Mouse (Mus musculus) gastrocnemius, postnatal 14 days (tissue): ENCODE measurements around the gene Fundc2. TPM values are rescaled to one million over a fixed set of nuclear protein-coding genes. Genes with fewer than 3 reads are reported as not detected.

ENCODE experiments used
- DNase-seq: peaks from one replicate; pipeline ENCODE4 v3.0.0; 2021; ENCODE audit warnings: mixed read lengths
- intact Hi-C: fragments of 180-260 bp; cut with DNase I; formaldehyde crosslinking; loops from one replicate; pipeline ENCODE4 v1.15.1; 2025; ENCODE audit warnings: low total_unique reads
- long read RNA-seq, 2 experiments: library from polyadenylated mRNA; stranded (forward); transcript quantifications; one replicate each; pipeline ENCODE4 v2.0.0; 2021
- total RNA-seq, 2 experiments: library from RNA; stranded (reverse); gene quantifications; 2 replicates each; pipeline ENCODE4 v1.2.3; 2021

The Fundc2 gene
- total RNA-seq: 100 to 1,000 TPM; 151 to 161 TPM
- long read RNA-seq, experiment 1, transcript Fundc2-201 (5 exons, 2,562 nt): major isoform, 76 of 88 reads
- long read RNA-seq, experiment 1, partial matches to known transcripts: 10 of 88 reads
- long read RNA-seq, experiment 1, other reads (novel, unspliced or antisense): 2 of 88 reads
- long read RNA-seq, experiment 2, transcript Fundc2-201 (5 exons, 2,562 nt): major isoform, 111 of 132 reads
- long read RNA-seq, experiment 2, partial matches to known transcripts: 19 of 132 reads
- long read RNA-seq, experiment 2, other reads (novel, unspliced or antisense): 2 of 132 reads

DNA sequence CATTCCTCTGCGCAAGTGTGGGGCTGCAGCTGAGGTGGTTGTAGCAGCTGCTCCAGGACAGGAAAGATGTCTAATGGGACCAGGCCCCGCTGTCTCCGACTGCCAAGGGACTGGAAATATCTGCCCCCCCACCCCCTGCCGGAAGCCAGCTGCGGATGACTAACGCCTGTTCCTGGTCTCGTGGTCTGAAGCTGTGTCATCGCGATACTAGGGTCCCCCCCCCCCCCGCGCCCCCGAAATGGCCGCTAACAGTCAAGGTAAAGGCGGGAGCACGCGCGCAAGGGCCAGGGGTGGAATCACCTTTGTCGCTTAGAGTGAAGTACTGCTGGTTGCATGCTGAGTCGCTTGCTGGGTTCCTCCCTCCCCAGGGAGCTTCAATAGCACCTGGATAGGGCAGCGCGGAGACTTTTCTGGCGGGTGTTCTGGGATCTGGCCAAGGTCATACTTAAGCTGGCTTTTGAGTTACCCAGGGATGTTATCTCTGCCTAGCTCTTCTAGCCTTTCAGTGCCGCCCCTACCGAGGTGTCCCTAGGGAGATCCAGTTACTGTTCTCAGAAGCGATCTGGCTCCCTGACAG, at the start of gene Fundc2, which contains the start of gene F8:
Gene Fundc2 (plus strand): TSS at position 205 of the 577 bp plus-strand sequence.
Gene F8 (minus strand): TSS at position 421 of the 577 bp plus-strand sequence.
- intact Hi-C loops: no loop called here
- DNase-seq: peak; percentile 76

- DNase-seq: no peak
- intact Hi-C loops: no loop called here
These were observed 12.0 kb upstream of the Fundc2 start for GRCm38 (mm10) chrX:75370197-75370596.

- intact Hi-C loops: no loop called here
- no peak for DNase-seq
These were observed 9.4 kb upstream of the Fundc2 start for GRCm38 (mm10) chrX:75372666-75373425.

- DNase-seq: no peak
- intact Hi-C loops: no loop called here
These were observed 5.4 kb upstream of the Fundc2 start for GRCm38 (mm10) chrX:75376815-75377214.

DNA sequence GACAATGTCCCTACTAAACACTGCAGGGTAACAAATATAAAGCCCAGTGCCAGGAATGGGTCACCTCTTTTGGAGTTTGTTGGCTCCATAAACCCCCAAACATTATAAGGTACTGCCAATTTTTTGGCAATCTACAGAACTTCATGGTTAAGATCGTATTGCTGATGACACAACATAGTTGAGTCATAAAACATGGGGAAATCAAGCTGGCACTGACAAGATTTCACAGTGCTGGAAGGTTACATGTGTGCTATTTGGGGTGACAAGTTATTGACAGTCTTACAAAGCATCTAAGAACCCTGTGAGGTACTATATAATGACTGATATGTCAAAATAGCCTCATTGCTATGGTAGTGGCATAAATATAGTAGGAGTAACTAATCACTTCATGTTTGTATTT, 1.0 kb upstream of the Fundc2 start:
- DNase-seq: no peak
- intact Hi-C loops: no loop called here

- DNase-seq: no peak
- intact Hi-C loops: no loop called here
These were observed 500 bp upstream of the Fundc2 start for GRCm38 (mm10) chrX:75381699-75382098.

DNA sequence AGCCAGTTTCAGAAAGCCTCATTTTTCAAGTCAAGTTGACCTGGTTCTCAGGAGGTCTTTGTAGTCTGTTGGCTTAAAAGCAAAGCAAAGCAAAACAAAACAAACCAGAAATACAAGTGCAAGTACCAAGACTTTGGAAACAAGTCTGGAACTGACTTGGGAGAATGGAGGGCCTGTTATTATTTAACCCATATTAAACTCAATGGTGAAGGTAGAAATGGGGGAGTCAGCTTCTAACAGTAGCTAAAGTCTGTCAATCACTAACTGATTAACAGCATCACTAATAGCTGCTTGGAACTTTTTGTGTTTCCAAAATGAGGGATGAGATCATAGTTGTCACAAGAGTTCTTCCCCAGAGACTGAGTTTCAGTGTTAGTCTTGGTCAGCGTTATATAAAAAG, 17.3 kb downstream of the Fundc2 start:
- no peak for DNase-seq
- intact Hi-C loops: no loop called here

- intact Hi-C loops: no loop called here
- no peak for DNase-seq
These were observed 20.5 kb downstream of the Fundc2 start for GRCm38 (mm10) chrX:75402668-75403067.

DNA sequence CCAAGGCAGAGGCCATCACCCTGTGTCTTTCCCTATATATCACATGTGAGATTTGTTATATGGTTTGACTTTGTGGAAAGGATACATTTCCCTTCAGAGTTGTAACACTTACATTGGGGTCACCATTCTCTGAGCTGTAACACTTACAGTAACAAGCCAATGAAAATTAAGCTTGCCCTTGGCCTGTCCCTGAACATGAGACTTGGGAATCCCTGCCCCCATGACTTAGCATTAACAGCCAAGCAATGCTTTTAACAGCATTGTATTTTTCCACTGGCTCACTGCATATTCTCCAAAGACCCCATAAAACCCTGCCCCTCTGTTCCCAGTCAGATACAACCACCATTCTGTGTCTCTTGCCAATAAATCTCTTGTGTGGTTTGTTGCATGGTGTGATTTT, 21.2 kb downstream of the Fundc2 start:
- DNase-seq: no peak
- intact Hi-C loops: no loop called here

- intact Hi-C loops: no loop called here
- DNase-seq: no peak
These were observed 27.5 kb downstream of the Fundc2 start for GRCm38 (mm10) chrX:75409711-75410110.

- peak; percentile 87 for DNase-seq
- intact Hi-C loops: no loop called here
These were observed 34.0 kb downstream of the Fundc2 start, which contains the start of the genes Cmc4, Mtcp1 and Brcc3 for GRCm38 (mm10) chrX:75415936-75416785. Gene Cmc4, minus strand, starts transcription at chrX:75416584. Gene Mtcp1, minus strand, starts transcription at chrX:75416588. Gene Brcc3, plus strand, starts transcription at chrX:75416628.

Other genes with a start within 250 kb of the Fundc2 start
- gene Smim9, start 218.6 kb upstream of the Fundc2 start, total RNA-seq: not detected
- under 1 TPM; 0.39 to 0.89 TPM for gene F8, start 216 bp downstream of the Fundc2 start, total RNA-seq
- gene Cmc4, start 34.2 kb downstream of the Fundc2 start, total RNA-seq: 1 to 10 TPM; 2.8 to 4.6 TPM
- gene Mtcp1, start 34.2 kb downstream of the Fundc2 start, total RNA-seq: 1 to 10 TPM; 1.5 to 3.3 TPM
- gene Brcc3, start 34.2 kb downstream of the Fundc2 start, total RNA-seq: 10 to 100 TPM; 14.8 to 17.0 TPM
- gene Vbp1, start 131.9 kb downstream of the Fundc2 start, total RNA-seq: 10 to 100 TPM; 40.1 to 46.2 TPM
- under 1 TPM; 0.16 TPM for gene Rab39b, start 195.8 kb downstream of the Fundc2 start, total RNA-seq